Mouse (Mus musculus) ES-Bruce4 (cell line): ENCODE data around the gene Ccdc69. TPM values are rescaled to one million over a fixed set of nuclear protein-coding genes. Genes with fewer than 3 reads are reported as not detected.
"Not testable (repeated sequence)": the region's sequence is repeated elsewhere in the genome, so short reads cannot be mapped to it uniquely, and the experiment has no call there.

ENCODE experiments used
- H3K27ac ChIP-seq: 2 replicates; pipeline ENCODE4 v1.5.1; 2012; ENCODE audit warnings: low read length, inconsistent platforms; ENCODE audit not compliant: insufficient read depth
- H3K27me3 ChIP-seq: 2 replicates; pipeline ENCODE4 v1.6.1; 2012; ENCODE audit warnings: mild to moderate bottlenecking, low read length, inconsistent platforms; ENCODE audit not compliant: control insufficient read depth, poor library complexity, insufficient read depth, severe bottlenecking
- H3K36me3 ChIP-seq: 2 replicates; pipeline ENCODE4 v1.6.1; 2012; ENCODE audit warnings: inconsistent platforms, mild to moderate bottlenecking, low read length, moderate library complexity; ENCODE audit not compliant: control insufficient read depth, poor library complexity, insufficient read depth, severe bottlenecking
- H3K4me1 ChIP-seq: one replicate; pipeline ENCODE4 v1.8.1; 2011; ENCODE audit warnings: low read length; ENCODE audit not compliant: control insufficient read depth, insufficient read depth
- H3K4me3 ChIP-seq: 2 replicates; pipeline ENCODE4 v1.5.1; 2011; ENCODE audit warnings: low read depth, mild to moderate bottlenecking, low read length
- H3K9ac ChIP-seq: 2 replicates; pipeline ENCODE4 v1.6.1; 2012; ENCODE audit warnings: low read depth, mild to moderate bottlenecking, inconsistent platforms; ENCODE audit not compliant: poor library complexity, severe bottlenecking
- H3K9me3 ChIP-seq: replicated peaks from 2 replicates; pipeline ENCODE4 v1.6.1; 2012; ENCODE audit warnings: mild to moderate bottlenecking, low read length, inconsistent platforms; ENCODE audit not compliant: control insufficient read depth, poor library complexity, insufficient read depth, severe bottlenecking
- CTCF ChIP-seq: IDR thresholded peaks from one replicate; pipeline ENCODE4 v1.8.1; 2011; ENCODE audit warnings: low read depth, low read length
- EP300 ChIP-seq: IDR thresholded peaks from 2 replicates; pipeline ENCODE4 v1.6.1; 2011; ENCODE audit warnings: low read depth, low read length; ENCODE audit not compliant: insufficient read depth
- POLR2A ChIP-seq: IDR thresholded peaks from one replicate; pipeline ENCODE4 v1.8.1; 2011; ENCODE audit warnings: low read length; ENCODE audit not compliant: insufficient read depth
- polyA plus RNA-seq: library from polyadenylated mRNA; stranded (reverse); fragments of >200 nt; gene quantifications from 2 replicates; pipeline ENCODE4 v1.2.4, GENCODE M21; 2011; ENCODE audit warnings: low read depth; ENCODE audit not compliant: missing spikeins, insufficient read depth, insufficient read length

Gene Ccdc69
- polyA plus RNA-seq, 1 experiment: not detected

- no peaks in the 10 kb centered on the region for H3K27me3 ChIP-seq
- no peak overlapping the region for H3K9ac ChIP-seq
- 0 out of 2 replicates have a peak, but pooled peaks cover 3% of the 10 kb centered on the region for H3K9me3 ChIP-seq
- no peak for TF ChIP-seq POLR2A
- no peak for TF ChIP-seq CTCF
- TF ChIP-seq EP300: no peak
- no peak overlapping the region for H3K4me3 ChIP-seq
- no peaks in the 10 kb centered on the region for H3K36me3 ChIP-seq
- no peak overlapping the region for H3K27ac ChIP-seq
- no peaks in the 10 kb centered on the region for H3K4me1 ChIP-seq
These were observed 38.1 kb upstream of the Ccdc69 start for GRCm38 (mm10) chr11:55116004-55116403.

DNA sequence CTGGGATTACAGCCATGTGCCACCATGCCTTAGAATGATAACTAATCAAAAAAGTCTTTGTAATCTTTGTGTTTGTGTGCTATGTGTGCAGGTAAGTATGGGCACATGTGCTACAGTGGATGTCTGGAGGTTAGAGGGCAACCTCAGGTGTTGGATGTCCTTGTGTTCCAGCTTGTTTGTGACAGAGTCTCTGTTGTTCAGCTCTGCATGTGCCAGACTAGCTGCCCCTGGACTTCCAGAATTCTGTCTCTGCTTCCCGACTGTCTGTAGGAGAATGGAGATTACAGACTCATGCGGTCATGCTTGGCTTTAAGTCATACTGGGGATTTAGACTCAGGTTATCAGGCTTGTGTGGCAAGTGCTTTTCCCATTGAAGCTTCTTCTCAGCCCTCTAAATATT lies 36.4 kb upstream of the Ccdc69 start:
- H3K9ac ChIP-seq: no peak overlapping the region
- peak overlapping the region; percentile 62 for H3K4me3 ChIP-seq
- no peaks in the 10 kb centered on the region for H3K9me3 ChIP-seq
- H3K36me3 ChIP-seq: no peaks in the 10 kb centered on the region
- no peaks in the 10 kb centered on the region for H3K4me1 ChIP-seq
- no peak overlapping the region for H3K27ac ChIP-seq
- no peaks in the 10 kb centered on the region for H3K27me3 ChIP-seq
- no peak for TF ChIP-seq EP300
- TF ChIP-seq POLR2A: no peak
- TF ChIP-seq CTCF: no peak

GRCm38 (mm10) chr11:55113861-55114250 lies 35.9 kb upstream of the Ccdc69 start:
- H3K27me3 ChIP-seq, H3K4me1 ChIP-seq, H3K36me3 ChIP-seq, H3K9me3 ChIP-seq, H3K9ac ChIP-seq: not testable (repeated sequence)
- Histone ChIP-seq H3K27ac (peak overlapping the region; percentile 21), H3K4me3 (peak overlapping the region; percentile 62)
- 0 out of 2 replicates have a peak, but pooled peaks have one; percentile 42 for TF ChIP-seq EP300

- peak overlapping the region; percentile 21 for H3K27ac ChIP-seq
- peak overlapping the region; percentile 33 for H3K4me3 ChIP-seq
- H3K36me3 ChIP-seq: no peaks in the 10 kb centered on the region
- TF ChIP-seq EP300 (no peak), POLR2A (no peak), CTCF (no peak)
- H3K9me3 ChIP-seq: no peaks in the 10 kb centered on the region
- no peaks in the 10 kb centered on the region for H3K27me3 ChIP-seq
- no peak overlapping the region for H3K9ac ChIP-seq
- H3K4me1 ChIP-seq: no peaks in the 10 kb centered on the region
These were observed 35.4 kb upstream of the Ccdc69 start for GRCm38 (mm10) chr11:55113209-55113860.

DNA sequence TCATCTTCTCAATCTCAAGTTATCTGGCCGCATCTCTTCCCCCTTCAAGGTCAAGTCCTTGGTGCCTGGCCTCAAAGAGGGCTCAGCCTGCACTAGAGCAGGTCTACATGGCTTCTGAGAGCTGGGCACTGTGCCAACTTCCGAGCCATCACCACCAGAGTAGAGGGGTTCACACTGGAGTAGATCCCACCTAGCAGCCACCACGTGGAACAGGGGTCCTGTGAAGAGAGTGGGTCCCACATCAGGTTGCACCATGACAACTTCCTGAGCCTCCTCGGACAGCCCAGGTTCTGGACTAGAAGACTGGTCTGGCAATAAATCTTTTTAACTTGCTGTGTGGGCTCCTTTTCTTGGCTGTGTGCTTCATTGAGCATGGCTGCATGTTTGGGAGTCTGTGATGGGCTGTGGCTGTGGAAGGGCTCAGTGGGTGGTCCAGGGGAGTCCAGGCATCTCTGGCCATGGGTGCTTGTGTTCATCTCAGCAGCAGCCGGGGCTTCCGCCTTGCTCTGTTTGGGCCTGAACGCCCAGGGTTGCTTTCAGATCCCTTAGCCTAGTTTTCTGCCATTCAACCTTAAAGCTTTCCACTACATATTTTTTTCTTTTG lies 32.7 kb upstream of the Ccdc69 start:
- Histone ChIP-seq H3K36me3 (no peaks in the 10 kb centered on the region), H3K9me3 (no peaks in the 10 kb centered on the region), H3K4me1 (no peaks in the 10 kb centered on the region), H3K9ac (no peak overlapping the region), H3K27ac (no peak overlapping the region), H3K4me3 (no peak overlapping the region), H3K27me3 (no peaks in the 10 kb centered on the region)
- TF ChIP-seq EP300 (no peak), POLR2A (no peak), CTCF (no peak)

DNA sequence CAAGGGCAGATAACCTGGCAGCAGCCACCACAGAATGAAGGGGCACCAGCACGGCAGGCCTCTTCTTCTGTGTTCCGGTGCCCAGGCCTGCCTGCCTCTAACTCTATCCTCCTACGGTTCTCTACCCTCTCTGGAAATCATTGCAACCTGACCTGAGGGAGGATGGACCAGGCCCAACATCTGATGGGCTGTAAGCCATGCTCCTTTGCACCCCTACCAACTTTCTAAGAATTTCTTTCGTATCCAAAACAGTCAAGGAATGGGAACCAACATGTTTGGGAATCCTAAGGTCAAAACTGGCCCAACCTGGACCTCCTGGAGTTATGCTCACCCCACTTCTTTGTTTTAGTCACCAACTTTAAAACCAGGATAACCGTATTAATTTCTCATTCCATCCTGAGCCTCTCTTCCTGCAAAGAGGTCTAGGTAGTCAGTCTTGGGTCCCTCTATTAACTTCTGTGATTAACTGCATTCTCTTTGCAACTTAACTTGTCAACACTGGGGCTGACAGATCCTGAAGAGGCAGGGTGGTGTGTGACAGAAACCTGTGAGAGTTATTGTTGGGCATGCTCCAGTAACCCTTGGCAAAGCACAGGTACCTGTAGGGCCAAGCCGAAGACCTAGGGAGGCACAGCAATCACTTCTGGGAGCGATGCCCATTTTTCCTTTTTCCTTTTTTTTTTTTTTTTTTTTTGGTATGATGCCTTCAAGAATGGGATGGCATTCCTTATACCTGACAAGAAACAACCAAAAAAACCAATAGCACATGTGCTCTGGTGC lies 31.8 kb upstream of the Ccdc69 start:
- Histone ChIP-seq H3K36me3 (no peaks in the 10 kb centered on the region), H3K4me1 (no peaks in the 10 kb centered on the region), H3K27me3 (no peaks in the 10 kb centered on the region), H3K9ac (no peak overlapping the region), H3K27ac (no peak overlapping the region), H3K4me3 (no peak overlapping the region), H3K9me3 (no peaks in the 10 kb centered on the region)
- TF ChIP-seq POLR2A: no peak
- TF ChIP-seq CTCF: no peak
- no peak for TF ChIP-seq EP300
